Mouse (Mus musculus): ENCODE measurements around the gene Pnpla8. TPM values are rescaled to one million over a fixed set of nuclear protein-coding genes. Genes with fewer than 3 reads are reported as not detected.
"Not testable (repeated sequence)": the region's sequence is repeated elsewhere in the genome, so short reads cannot be mapped to it uniquely, and the experiment has no call there.

Pnpla8 gene
- 64.3 and 67.4 TPM in 2 replicates for polyA plus RNA-seq (2012; rRNA removed)

DNA sequence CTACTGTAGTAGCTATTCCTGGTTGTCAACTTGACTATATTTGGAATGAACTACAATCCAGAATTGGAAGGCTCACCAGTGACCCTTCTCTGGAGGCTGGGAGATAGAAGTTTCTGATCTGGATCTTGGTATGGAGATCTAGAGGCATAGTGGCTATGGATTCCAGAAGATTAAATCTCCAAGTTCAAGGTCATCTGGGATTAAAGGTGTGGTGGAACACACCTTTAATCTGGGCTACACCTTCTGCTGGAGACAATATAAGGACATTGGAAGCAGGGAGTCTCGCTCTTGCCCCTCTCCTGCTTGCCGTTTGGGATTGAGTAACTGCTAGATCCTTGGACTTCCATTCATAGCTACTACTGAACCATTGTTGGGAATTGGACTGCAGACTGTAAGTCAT is at the start of gene Pnpla8:
Gene Pnpla8 (plus strand): TSS at position 301 of the 400 bp plus-strand sequence.
- WGBS: 100% methylated on average over 2 of the region's 2 CpGs
- H3K4me1 ChIP-seq (ENCODE audit: control insufficient read depth, insufficient read depth, low read length); DNase-seq; H3K27me3 ChIP-seq (ENCODE audit: control insufficient read depth, insufficient read depth, low read length); H3K27ac ChIP-seq (ENCODE audit: insufficient read depth, low read length): not testable (repeated sequence)
- H3K4me3 ChIP-seq (replicated peaks; ENCODE audit: insufficient read depth, low read depth, low read length): peak within 1 kb of the TSS; percentile 59

DNA sequence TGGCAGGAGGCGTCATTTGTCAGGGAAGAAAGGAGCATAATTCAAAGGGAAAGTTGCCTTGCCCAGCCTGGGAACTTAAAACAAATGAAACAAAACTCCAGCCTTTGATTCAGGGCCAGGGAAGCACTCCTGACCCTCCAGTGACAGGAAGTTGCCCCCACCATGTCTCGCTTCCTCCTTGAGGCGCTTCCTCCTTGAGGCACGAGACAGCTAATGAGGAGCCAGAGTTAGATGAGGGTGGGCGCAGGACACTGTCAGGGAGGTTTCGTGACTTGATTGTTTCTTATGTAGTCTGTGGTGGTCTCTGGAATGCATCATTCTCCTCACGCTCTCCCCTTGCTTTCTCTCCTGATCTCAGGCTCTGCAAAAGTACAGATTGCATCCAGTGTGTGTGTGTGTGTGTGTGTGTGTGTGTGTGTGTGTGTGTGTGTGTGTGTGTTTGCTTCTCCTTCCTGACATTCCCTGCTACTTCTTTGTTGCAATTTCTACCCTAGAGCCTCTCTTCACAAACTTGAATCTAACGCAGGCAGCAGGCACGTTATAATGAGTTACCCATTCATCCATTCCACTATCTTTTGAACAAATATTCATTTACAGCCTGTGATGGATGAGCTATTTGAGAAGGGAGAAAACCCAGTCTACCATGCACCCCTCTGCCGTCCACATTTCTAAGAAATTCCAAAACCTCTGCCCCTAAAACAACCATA is 44.7 kb upstream of the Pnpla8 start:
- no peak overlapping the region for H3K27ac ChIP-seq (ENCODE audit: insufficient read depth, low read length)
- DNase-seq: no peak
- WGBS: 50% methylated on average over 10 of the region's 10 CpGs

DNA sequence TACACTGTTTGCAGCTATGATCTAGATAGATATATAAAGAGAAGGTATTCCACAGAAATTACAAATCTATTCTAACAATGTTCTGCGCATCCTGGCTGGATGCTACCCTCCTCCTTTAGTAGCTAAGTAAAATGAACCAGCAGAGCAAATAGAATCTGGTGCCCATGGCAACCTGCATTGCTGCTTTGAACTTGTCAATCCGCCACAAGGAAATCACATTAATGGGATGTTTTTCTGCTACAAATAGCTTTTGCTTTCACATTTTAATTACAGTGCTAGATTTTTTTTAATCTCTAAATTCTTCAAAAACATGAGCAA is 44.2 kb upstream of the Pnpla8 start:
- no peak overlapping the region for H3K27ac ChIP-seq (ENCODE audit: insufficient read depth, low read length)
- TF ChIP-seq CTCF (IDR thresholded peaks at IDR 0.05; ENCODE audit: borderline replicate concordance, insufficient read depth, low read depth, low read length) (no peak), POLR2A (IDR thresholded peaks at IDR 0.05; ENCODE audit: borderline replicate concordance, insufficient read depth, low read length) (no peak)
- H3K4me1 ChIP-seq (ENCODE audit: control insufficient read depth, insufficient read depth, low read length): no peaks in the 10 kb centered on the region
- no peaks in the 10 kb centered on the region for H3K27me3 ChIP-seq (ENCODE audit: control insufficient read depth, insufficient read depth, low read length)
- H3K4me3 ChIP-seq (replicated peaks; ENCODE audit: insufficient read depth, low read depth, low read length): no peak overlapping the region
- DNase-seq: no peak
- 51% methylated on average over 2 of the region's 2 CpGs for WGBS

More for the DNA sequence above, 44.7 kb upstream of the Pnpla8 start:
- Histone ChIP-seq H3K4me3 (replicated peaks; ENCODE audit: insufficient read depth, low read depth, low read length) (no peak overlapping the region), H3K27me3 (ENCODE audit: control insufficient read depth, insufficient read depth, low read length) (no peaks in the 10 kb centered on the region), H3K4me1 (ENCODE audit: control insufficient read depth, insufficient read depth, low read length) (no peaks in the 10 kb centered on the region)
- TF ChIP-seq CTCF (IDR thresholded peaks at IDR 0.05; ENCODE audit: borderline replicate concordance, insufficient read depth, low read depth, low read length) (no peak), POLR2A (IDR thresholded peaks at IDR 0.05; ENCODE audit: borderline replicate concordance, insufficient read depth, low read length) (no peak)

DNA sequence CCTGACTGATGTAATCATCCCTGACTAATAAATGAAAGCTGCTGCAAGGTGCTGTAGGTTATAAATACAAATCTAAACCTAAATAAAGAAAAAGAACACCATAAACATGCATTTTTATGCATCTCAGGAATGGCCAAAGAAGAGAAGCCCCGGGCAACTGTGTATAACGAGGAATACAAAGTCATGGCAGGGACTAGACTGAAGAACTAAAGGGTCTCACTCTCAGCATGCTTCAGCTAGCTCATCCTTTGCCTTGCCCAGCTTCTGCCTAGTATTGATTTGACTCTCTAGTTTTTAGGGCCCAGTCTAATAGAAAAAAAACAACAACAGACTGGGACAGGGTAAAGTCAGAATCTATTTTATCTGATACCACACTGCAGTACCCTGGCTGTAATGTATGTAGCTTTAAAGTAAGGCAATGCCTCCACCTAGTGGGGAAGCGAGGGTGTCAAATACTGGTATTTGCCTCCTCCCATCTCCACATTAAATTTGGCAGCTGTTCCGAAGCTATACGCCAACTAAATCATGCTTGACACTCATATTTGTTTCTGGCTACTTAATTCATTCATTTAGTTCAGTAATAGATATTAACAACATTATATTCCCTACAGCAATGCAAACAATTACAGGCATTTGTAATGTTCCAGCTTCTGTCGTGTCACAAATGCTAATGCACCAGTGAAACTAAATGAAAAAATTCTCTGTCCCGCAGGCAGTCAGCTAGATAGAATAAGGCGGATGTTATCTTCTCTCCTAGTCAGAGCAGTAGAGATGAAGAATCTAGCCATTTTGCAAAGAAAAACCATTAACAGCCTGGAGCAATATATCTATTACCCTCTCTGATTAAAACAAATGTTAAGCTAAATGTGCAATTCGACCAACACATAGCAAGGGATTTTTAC is 39.8 kb upstream of the Pnpla8 start:
- H3K4me3 ChIP-seq (replicated peaks; ENCODE audit: insufficient read depth, low read depth, low read length): no peak overlapping the region

DNA sequence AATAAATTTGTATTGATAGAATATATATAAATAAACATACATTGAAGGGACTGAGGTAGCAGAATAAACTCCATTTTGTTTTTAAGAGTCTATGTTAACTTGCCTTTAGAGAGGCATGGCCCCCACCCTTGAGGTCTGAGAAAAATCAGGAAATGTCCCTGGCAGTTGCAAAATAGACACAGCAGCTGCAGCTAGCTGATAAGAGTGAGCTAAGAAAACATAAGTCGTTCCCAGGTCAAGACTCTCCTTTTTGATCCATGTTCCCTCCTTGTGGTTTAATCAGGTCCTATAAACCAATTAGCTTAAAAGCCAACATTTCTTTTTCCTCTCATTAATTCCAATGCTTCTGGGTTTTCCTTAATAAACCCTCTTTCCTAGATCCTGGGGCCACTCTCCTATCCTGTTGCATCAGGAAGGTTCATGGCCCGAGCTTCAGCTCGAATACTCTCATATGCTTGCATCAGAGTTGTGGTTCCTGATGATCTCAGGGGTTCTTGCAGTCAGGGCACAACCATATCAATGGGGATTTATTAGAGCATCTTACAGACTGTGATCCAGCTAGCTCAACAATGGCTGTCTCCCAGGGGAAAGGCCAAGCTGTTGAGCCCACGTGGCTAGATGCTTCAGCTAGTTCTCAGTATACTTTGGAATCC is 23.2 kb upstream of the Pnpla8 start:
- H3K27me3 ChIP-seq (ENCODE audit: control insufficient read depth, insufficient read depth, low read length): no peaks in the 10 kb centered on the region
- H3K4me1 ChIP-seq (ENCODE audit: control insufficient read depth, insufficient read depth, low read length): no peaks in the 10 kb centered on the region
- DNase-seq: no peak
- TF ChIP-seq CTCF (IDR thresholded peaks at IDR 0.05; ENCODE audit: borderline replicate concordance, insufficient read depth, low read depth, low read length): no peak
- no peak for TF ChIP-seq POLR2A (IDR thresholded peaks at IDR 0.05; ENCODE audit: borderline replicate concordance, insufficient read depth, low read length)
- H3K27ac ChIP-seq (ENCODE audit: insufficient read depth, low read length): no peak overlapping the region
- H3K4me3 ChIP-seq (replicated peaks; ENCODE audit: insufficient read depth, low read depth, low read length): no peak overlapping the region
- 71% methylated on average over 4 of the region's 4 CpGs for whole genome bisulfite sequencing

More for the DNA sequence above, 39.8 kb upstream of the Pnpla8 start:
- 28% methylated on average over 9 of the region's 9 CpGs for WGBS
- Histone ChIP-seq H3K4me1 (ENCODE audit: control insufficient read depth, insufficient read depth, low read length) (no peaks in the 10 kb centered on the region), H3K27me3 (ENCODE audit: control insufficient read depth, insufficient read depth, low read length) (no peaks in the 10 kb centered on the region), H3K27ac (ENCODE audit: insufficient read depth, low read length) (no peak overlapping the region)
- TF ChIP-seq CTCF (IDR thresholded peaks at IDR 0.05; ENCODE audit: borderline replicate concordance, insufficient read depth, low read depth, low read length): peak; percentile 52; the same call in 1 of the 2 replicates
- TF ChIP-seq POLR2A (IDR thresholded peaks at IDR 0.05; ENCODE audit: borderline replicate concordance, insufficient read depth, low read length): no peak
- DNase-seq: peak; percentile 24 to 38

DNA sequence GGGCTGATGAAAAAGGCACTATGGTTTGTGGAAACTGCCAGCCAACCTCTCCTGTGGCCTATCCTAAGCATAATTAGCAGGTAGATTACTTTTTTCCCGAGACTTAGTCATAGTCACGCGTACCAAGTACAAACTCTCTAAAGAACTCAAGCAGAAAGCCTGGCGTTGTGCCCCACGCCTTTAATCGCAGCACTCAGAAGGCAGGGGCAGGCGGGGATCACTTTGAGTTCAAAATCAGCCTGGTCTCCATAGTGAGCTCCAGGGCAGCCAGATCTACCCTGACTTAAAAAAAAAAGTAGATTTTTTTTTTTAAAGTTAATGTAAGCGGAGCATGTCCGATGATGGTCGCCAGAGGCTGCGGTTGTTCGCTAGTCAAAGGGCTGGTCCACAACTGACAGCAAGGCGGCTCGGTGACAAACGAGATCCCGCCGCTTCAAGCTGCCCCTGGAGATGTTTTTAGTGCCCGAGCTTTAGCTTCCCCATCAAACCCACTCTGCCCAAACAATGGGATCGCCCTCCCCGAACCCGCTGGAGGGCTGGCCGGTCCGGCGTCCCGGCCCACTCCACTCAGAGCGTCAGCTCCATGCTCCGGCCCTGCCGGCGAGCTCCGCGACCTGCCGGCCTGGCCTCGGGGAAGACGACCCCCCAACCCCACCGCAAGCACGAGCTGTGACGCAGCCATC is 11.9 kb upstream of the Pnpla8 start:
- Histone ChIP-seq H3K4me1 (ENCODE audit: control insufficient read depth, insufficient read depth, low read length) (no peaks in the 10 kb centered on the region; the same call in 1 of the 2 replicates), H3K27ac (ENCODE audit: insufficient read depth, low read length) (peak overlapping the region; percentile 27), H3K27me3 (ENCODE audit: control insufficient read depth, insufficient read depth, low read length) (no peaks in the 10 kb centered on the region), H3K4me3 (replicated peaks; ENCODE audit: insufficient read depth, low read depth, low read length) (peak overlapping the region; percentile 72)
- no peak for TF ChIP-seq CTCF (IDR thresholded peaks at IDR 0.05; ENCODE audit: borderline replicate concordance, insufficient read depth, low read depth, low read length)
- TF ChIP-seq POLR2A (IDR thresholded peaks at IDR 0.05; ENCODE audit: borderline replicate concordance, insufficient read depth, low read length): no peak
- under 1% methylated on average over 37 of the region's 37 CpGs for WGBS
- peak in 1 of 2 experiments; percentile 42 for DNase-seq
